Mouse (Mus musculus): Measurements from ENCODE around the gene Olfr698. TPM values are rescaled to one million over a fixed set of nuclear protein-coding genes. Genes with fewer than 3 reads are reported as not detected.
"Not testable (repeated sequence)": the region's sequence is repeated elsewhere in the genome, so short reads cannot be mapped to it uniquely, and the experiment has no call there.

Olfr698 gene
- polyA plus RNA-seq (2021) = not detected

DNA sequence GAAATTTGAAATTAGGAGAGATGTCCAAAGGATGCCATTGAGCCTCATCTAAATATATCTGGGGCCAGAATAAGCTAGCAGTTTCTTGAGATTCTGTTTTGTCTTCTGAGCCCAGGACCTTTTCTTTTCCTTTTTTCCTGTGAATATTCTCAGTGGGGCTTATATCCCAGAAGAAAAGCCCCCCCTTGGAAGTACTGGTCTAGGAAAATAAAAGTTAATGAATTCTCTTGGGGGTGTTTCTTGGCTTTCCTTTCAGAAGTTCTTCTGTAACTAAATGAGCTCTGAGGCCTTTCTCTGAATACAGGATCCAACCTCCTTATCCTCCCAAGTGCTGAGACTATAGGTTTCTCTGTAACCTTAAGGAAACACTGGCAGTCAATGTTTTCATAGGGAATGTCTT lies at the start of gene Olfr698:
Gene Olfr698 (minus strand): TSS at position 101 of the 400 bp plus-strand sequence.
- CTCF ChIA-PET = no interaction called here
- in situ Hi-C loops (cut with MboI; ENCODE audit: low pct_unique_long_range_greater_than_20kb) = no loop called here
- ATAC-seq (no peak), DNase-seq (ENCODE audit: low read depth, low spot score) (no peak)
- POLR2A ChIA-PET = no interaction called here
- TF ChIP-seq CTCF (IDR thresholded peaks at IDR 0.05) = no peak
- no peaks in the 10 kb centered on the region for H3K27me3 ChIP-seq

DNA sequence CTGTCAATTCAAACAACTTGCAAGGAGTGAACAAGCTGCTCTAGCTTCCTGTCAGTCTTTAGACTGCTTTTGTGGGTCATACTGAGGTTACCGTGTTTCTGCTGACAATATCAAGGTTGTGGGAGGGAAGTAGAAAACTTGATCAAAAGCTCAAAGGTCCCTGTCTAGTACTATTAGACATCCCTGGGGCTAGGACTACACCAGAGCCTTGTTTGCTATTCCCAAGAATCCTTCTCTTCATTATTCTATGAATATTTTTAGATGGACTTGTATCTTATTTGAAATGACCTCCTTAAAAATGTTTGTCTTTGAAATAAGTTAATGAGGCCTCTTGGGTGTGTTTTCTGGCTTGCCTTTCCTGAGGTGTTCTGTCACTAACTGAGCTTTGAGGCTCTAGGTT lies 37.9 kb upstream of the Olfr698 start, which contains the start of gene Olfr699:
Gene Olfr699 (minus strand): TSS at position 101 of the 400 bp plus-strand sequence.
- ATAC-seq (no peak), DNase-seq (ENCODE audit: low read depth, low spot score) (no peak)
- no peaks in the 10 kb centered on the region for H3K27me3 ChIP-seq
- ChIA-PET POLR2A (no interaction called here), CTCF (no interaction called here)
- no peak for TF ChIP-seq CTCF (IDR thresholded peaks at IDR 0.05)
- in situ Hi-C loops (cut with MboI; ENCODE audit: low pct_unique_long_range_greater_than_20kb) = no loop called here

DNA sequence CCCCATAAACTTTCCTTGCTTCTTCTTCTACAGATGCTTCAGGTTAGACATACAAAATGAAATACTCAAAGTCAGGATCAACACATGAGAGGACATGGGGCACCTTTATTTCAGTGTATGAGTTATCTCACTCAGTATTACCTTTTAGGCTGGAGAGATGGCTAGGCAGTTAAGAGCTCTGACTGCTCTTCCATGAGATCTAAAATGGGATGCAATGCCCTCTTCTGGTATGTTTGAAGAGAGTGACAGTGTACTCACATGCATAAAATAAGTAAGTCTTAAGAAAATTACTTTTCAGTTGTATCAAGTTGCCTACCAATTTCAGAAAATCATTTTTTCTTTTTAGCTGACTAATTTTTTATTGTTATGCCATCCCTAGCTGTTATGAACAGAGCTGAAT lies 33.1 kb upstream of the Olfr698 start:
- DNase-seq (ENCODE audit: low read depth, low spot score) (no peak), ATAC-seq (no peak)
- H3K27me3 ChIP-seq = no peaks in the 10 kb centered on the region
- in situ Hi-C loops (cut with MboI; ENCODE audit: low pct_unique_long_range_greater_than_20kb) = no loop called here
- no peak for TF ChIP-seq CTCF (IDR thresholded peaks at IDR 0.05)
- ChIA-PET CTCF (no interaction called here), POLR2A (no interaction called here)

DNA sequence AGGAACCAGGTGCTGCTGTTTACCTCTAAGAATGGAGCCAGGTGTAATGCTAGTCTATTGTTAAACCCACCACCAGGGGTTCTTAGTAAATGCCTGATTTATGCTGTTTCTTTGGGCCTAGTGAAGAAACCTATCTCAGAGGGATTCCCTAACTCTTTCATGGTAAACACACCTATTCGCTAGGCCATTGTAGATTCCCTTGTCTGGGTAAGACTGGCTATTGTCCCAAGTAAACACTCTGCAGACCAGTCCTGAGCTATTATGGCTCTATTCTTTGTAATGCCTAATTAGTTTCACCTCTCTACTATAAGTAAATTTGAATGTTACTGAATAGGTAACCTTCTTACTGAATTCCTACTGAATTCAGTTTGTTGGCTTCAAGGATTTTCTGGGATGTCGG lies 5.8 kb upstream of the Olfr698 start:
- ATAC-seq; DNase-seq (ENCODE audit: low read depth, low spot score); CTCF ChIA-PET; POLR2A ChIA-PET; in situ Hi-C loops (cut with MboI; ENCODE audit: low pct_unique_long_range_greater_than_20kb); H3K27me3 ChIP-seq: not testable (repeated sequence)

DNA sequence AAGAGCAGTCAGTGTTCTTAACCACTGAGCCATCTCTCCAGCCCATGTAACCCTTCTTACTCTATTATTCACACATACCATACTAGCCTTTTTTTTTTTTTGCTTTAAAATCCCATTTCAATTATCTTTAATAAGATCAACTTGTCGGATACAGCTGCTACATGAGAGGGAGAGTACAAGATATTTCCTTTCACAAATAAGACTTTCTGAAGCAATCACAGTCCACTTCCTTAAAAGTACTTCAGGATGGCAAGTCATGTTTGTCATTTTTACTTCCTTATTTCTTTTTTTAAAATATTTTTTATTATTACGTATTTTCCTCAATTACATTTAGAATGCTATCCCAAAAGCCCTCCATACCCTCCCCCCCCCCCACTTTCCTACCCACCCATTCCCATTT lies 3.6 kb upstream of the Olfr698 start:
- DNase-seq (ENCODE audit: low read depth, low spot score) = no peak
- ChIA-PET POLR2A (no interaction called here), CTCF (no interaction called here)
- no peak for ATAC-seq
- no peak for TF ChIP-seq CTCF (IDR thresholded peaks at IDR 0.05)
- in situ Hi-C loops (cut with MboI; ENCODE audit: low pct_unique_long_range_greater_than_20kb) = no loop called here
- no peaks in the 10 kb centered on the region for H3K27me3 ChIP-seq

DNA sequence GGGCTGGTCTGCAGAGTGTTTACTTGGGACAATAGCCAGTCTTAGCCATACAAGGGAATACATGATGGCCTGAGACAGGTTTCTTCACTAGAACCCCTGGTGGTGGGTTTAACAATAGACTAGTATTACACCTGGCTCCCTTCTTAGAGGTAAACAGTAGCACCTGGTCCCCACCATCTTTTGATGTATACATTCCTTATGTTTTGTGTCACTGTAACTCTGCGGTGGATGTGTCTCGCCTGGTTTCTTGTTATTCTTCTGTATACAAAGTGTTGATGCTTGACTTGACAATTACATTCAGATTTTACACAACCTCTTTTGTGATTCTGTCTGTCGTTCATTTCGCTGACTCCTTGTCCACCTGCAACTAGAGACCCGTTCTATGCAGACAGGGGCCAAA lies 9.4 kb downstream of the Olfr698 start:
- TF ChIP-seq CTCF (IDR thresholded peaks at IDR 0.05) = no peak
- POLR2A ChIA-PET = no interaction called here
- in situ Hi-C loops (cut with MboI; ENCODE audit: low pct_unique_long_range_greater_than_20kb) = no loop called here
- no peaks in the 10 kb centered on the region for H3K27me3 ChIP-seq
- DNase-seq (ENCODE audit: low read depth, low spot score) = no peak
- CTCF ChIA-PET = no interaction called here
- no peak for ATAC-seq

DNA sequence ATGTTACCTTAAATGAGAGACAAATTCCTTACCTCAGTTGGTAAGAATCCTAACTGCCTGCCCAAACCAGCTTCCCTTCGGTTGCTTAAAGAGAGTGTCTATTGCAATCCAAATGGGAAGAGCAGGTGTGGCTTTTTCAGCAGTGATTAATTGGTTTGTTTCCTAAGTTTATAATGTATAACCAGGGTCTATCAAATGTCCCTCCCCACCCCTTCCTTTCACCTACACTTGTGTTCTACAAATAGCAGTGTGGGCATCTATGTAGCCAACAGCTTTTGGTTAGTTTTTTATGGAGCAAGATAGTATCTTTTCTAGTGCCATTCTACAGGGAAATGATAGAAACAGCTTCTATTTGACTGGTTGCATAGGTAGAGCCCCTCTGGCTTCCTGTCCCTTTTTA lies 12.9 kb downstream of the Olfr698 start, which contains the start of gene Olfr697:
Gene Olfr697 (minus strand): TSS at position 101 of the 400 bp plus-strand sequence.
- ChIA-PET CTCF (no interaction called here), POLR2A (no interaction called here)
- DNase-seq (ENCODE audit: low read depth, low spot score) = no peak
- H3K27me3 ChIP-seq = no peaks in the 10 kb centered on the region
- ATAC-seq = no peak
- in situ Hi-C loops (cut with MboI; ENCODE audit: low pct_unique_long_range_greater_than_20kb) = no loop called here
- no peak for TF ChIP-seq CTCF (IDR thresholded peaks at IDR 0.05)

DNA sequence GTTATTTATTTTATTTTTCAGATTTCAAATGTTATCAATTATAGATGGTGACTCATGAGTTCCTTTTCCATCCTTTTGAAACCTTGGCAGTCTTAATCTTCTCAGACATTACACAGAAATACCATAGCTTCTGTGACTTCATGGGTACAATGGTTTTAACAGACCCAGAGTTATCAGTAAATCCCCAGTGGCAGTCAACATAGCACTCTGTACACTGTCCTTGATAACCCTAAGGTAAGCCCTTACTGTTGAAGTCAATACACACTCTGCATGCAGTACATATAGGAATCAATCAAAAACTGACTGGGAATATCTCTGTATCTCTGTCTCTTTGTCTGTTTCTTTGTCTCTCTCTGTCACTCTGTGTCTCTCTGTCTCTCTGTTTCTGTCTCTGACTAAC lies 18.2 kb downstream of the Olfr698 start:
- in situ Hi-C loops (cut with MboI; ENCODE audit: low pct_unique_long_range_greater_than_20kb) = loop anchor here (5.0 kb wide), 1 partner anchor 60 kb away; no protein-coding TSS in a partner anchor
- ChIA-PET CTCF (no interaction called here), POLR2A (no interaction called here)
- no peak for TF ChIP-seq CTCF (IDR thresholded peaks at IDR 0.05)
- peaks cover 4% of the 10 kb centered on the region for H3K27me3 ChIP-seq
- no peak for ATAC-seq
- no peak for DNase-seq (ENCODE audit: low read depth, low spot score)

DNA sequence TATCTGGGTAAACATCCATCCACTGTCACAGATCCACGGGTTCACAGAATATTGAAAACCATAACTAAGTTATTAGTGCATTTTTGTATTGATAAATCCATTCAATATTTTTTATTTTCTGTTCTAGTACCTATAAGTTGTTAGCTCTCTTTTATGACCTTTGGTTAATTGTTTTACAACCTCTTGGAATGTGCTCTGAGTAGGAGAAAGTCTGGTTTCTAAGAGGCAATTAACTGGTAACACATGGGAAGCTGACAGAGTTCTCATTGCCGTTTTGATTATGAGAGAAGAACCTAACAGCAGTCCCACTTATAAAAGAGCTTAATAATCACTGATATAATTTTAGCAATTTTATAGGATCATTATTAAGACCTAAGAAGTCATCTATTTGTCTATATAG lies 21.5 kb downstream of the Olfr698 start:
- in situ Hi-C loops (cut with MboI; ENCODE audit: low pct_unique_long_range_greater_than_20kb) = no loop called here
- peaks cover 7% of the 10 kb centered on the region for H3K27me3 ChIP-seq
- DNase-seq (ENCODE audit: low read depth, low spot score) (no peak), ATAC-seq (no peak)
- POLR2A ChIA-PET = no interaction called here
- TF ChIP-seq CTCF (IDR thresholded peaks at IDR 0.05) = no peak
- CTCF ChIA-PET = no interaction called here

DNA sequence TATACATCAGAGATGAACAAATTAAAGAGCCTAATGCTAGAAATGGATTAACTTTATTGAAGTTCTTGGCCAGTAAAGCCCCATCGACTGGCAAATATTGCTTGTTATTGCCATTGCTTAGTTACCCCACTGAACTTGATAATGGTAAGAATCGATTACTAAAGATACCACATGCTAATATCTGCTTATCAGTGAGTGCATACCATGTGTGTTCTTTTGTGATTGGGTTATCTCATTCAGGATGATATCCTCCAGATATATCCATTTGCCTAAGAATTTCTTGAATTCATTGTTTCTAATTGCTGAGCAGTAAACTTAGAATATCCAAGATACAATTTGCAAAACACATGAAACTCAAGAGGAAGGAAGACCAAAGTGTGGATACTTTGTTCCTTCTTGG lies 29.5 kb downstream of the Olfr698 start:
- POLR2A ChIA-PET; ATAC-seq; in situ Hi-C loops (cut with MboI; ENCODE audit: low pct_unique_long_range_greater_than_20kb); DNase-seq (ENCODE audit: low read depth, low spot score); H3K27me3 ChIP-seq; CTCF ChIA-PET: not testable (repeated sequence)

DNA sequence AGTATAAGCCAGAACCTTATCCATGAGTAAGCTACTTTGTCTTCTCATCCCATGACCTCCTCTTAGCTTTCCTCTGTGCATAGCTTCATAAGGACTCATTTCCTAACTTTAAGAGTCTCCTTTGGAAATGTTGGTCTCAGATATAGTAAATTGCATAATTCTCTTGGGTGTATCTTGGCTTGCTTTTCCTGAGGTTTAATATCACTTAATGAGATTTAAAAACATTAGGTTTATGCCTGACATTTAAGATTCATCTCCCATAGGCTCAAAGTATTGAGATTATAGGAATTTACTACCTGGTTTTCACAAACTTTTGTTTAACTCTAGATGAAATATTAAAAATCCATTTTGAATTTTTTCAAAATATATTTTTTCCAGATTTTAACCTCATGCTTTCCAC lies 38.9 kb downstream of the Olfr698 start, which contains the start of gene Olfr695:
Gene Olfr695 (minus strand): TSS at position 101 of the 400 bp plus-strand sequence.
- CTCF ChIA-PET = no interaction called here
- no peak for DNase-seq (ENCODE audit: low read depth, low spot score)
- POLR2A ChIA-PET = no interaction called here
- in situ Hi-C loops (cut with MboI; ENCODE audit: low pct_unique_long_range_greater_than_20kb) = no loop called here
- H3K27me3 ChIP-seq = peaks cover 8% of the 10 kb centered on the region
- no peak for ATAC-seq
- TF ChIP-seq CTCF (IDR thresholded peaks at IDR 0.05) = no peak

DNA sequence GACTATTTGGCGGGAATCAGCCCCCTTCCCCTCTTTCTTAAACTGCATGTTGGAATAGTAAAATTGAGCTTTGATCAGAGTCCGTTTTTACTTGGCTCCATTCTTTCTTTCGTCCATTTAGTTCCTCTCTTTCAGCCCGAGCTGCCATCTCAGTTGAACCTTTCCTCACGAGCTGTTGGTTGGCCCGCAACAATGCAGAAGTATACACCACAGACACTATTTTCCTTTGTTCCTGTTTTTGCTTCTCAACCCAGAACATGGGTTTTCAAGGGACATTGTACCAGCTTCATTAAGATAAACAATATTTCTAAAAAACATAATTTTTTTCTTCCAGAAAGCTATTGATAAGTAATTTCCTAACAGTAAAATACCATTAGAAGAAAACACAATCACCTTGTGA lies 43.7 kb downstream of the Olfr698 start:
- in situ Hi-C loops (cut with MboI; ENCODE audit: low pct_unique_long_range_greater_than_20kb) = no loop called here
- H3K27me3 ChIP-seq = peaks cover 8% of the 10 kb centered on the region
- DNase-seq (ENCODE audit: low read depth, low spot score) (no peak), ATAC-seq (no peak)
- TF ChIP-seq CTCF (IDR thresholded peaks at IDR 0.05) = no peak
- CTCF ChIA-PET = no interaction called here
- POLR2A ChIA-PET = no interaction called here

DNA sequence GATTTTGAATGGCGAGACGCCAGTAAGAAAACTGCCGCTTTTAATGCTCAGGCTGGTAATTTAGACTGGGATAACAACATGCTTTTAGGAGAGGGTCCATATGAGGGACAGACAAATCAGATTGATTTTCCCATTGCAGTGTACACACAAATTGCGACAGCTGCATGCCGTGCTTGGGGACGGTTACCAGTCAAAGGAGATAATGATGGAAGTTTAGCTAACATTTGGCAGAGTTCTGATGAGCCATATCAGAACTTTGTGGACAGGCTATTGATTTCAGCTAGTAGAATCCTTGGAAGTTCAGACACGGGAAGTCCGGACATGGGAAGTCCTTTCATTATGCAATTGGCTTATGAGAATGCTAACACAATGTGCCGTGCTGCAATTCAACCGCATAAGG lies 47.5 kb downstream of the Olfr698 start:
- in situ Hi-C loops (cut with MboI; ENCODE audit: low pct_unique_long_range_greater_than_20kb); ATAC-seq; POLR2A ChIA-PET: not testable (repeated sequence)

More for the DNA sequence above, 47.5 kb downstream of the Olfr698 start:
- DNase-seq (ENCODE audit: low read depth, low spot score); CTCF ChIA-PET; H3K27me3 ChIP-seq: not testable (repeated sequence)

Other genes with a start within 250 kb of the Olfr698 start
- gene Olfr693, start 74.8 kb downstream of the Olfr698 start, polyA plus RNA-seq (2021) = not detected
- gene Olfr694, start 63.6 kb downstream of the Olfr698 start, polyA plus RNA-seq (2021) = not detected
- gene Olfr695, start 39.0 kb downstream of the Olfr698 start, polyA plus RNA-seq (2021) = not detected
- gene Olfr697, start 13.0 kb downstream of the Olfr698 start, polyA plus RNA-seq (2021) = not detected
- gene Olfr699, start 37.8 kb upstream of the Olfr698 start, polyA plus RNA-seq (2021) = not detected
- gene Olfr700, start 53.4 kb upstream of the Olfr698 start, polyA plus RNA-seq (2021) = not detected
- gene Olfr701, start 58.7 kb upstream of the Olfr698 start, polyA plus RNA-seq (2021) = 0.04 TPM
- gene Olfr702, start 78.5 kb upstream of the Olfr698 start, polyA plus RNA-seq (2021) = 0.05 TPM
- not detected for gene Olfr703, start 88.0 kb upstream of the Olfr698 start, polyA plus RNA-seq (2021)
- gene Olfr704, start 107.8 kb upstream of the Olfr698 start, polyA plus RNA-seq (2021) = not detected
- gene Olfr705, start 121.5 kb upstream of the Olfr698 start, polyA plus RNA-seq (2021) = not detected
- not detected for gene Olfr706, start 132.8 kb upstream of the Olfr698 start, polyA plus RNA-seq (2021)
- gene Olfr707, start 145.8 kb upstream of the Olfr698 start, polyA plus RNA-seq (2021) = not detected
- not detected for gene Olfr1532-ps1, start 152.6 kb upstream of the Olfr698 start, polyA plus RNA-seq (2021)
- not detected for gene Olfr709-ps1, start 176.8 kb upstream of the Olfr698 start, polyA plus RNA-seq (2021)
- not detected for gene Olfr710, start 192.9 kb upstream of the Olfr698 start, polyA plus RNA-seq (2021)
- not detected for gene Olfr6, start 208.5 kb upstream of the Olfr698 start, polyA plus RNA-seq (2021)
- gene Olfr711, start 220.1 kb upstream of the Olfr698 start, polyA plus RNA-seq (2021) = not detected